Mouse (Mus musculus) v-Abl transformed pro-B cells (cell line): Measurements from ENCODE around the gene Il7r.
"Not testable (repeated sequence)": the region's sequence is repeated elsewhere in the genome, so short reads cannot be mapped to it uniquely, and the experiment has no call there.

Experiments
- in situ Hi-C, 2 experiments: fragments of 400-800 bp; cut with MboI; formaldehyde crosslinking; loops; one replicate each; pipeline ENCODE4 v1.15.1; 2025; ENCODE audit not compliant: unreplicated experiment in 2 of 2

Gene Il7r

DNA sequence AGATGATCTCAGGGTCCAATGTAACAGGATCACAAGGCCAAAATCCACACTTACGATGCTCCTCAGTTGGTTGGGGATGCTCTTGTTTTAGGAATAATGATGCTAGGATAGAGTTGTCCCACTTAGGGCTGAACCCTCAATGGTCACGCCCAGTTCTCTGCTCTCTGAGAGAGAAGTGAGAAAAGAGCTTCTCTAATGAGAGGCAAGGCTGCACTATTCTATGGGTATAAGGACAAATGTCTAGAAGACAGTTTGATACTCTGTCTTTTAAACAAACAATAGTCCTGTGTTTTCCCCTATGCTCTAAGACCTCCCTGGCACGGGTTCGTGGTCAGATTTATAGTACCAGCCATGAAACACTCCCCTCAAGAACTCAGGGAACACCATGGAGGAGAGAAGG is at the start of gene Il7r:
Gene Il7r, minus strand, starts transcription at position 101 of the 400 bp plus-strand sequence.
- in situ Hi-C loops, result loop anchor here (5.0 kb wide), 3 partner anchors 37 to 77 kb away; no protein-coding TSS in a partner anchor

DNA sequence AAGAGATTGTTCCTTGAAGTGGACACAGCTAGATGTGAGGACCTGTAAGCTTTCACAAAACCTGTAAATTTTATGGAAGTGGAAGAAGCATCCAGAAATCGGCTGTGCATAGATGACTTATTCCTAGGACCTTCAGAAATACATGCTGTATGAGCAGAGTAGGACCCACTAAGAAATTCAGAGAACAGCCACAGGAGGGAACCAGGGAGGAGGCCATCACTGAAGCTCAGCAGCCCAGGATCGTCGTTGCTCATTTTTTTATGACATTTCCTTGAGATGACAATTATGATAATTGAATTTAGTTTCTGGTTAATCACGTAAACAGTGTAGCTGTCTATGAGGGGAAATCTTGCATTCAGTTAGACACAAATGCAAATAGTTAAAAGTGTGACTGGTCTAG is 47.3 kb upstream of the Il7r start:
- in situ Hi-C loops, result no loop called here

DNA sequence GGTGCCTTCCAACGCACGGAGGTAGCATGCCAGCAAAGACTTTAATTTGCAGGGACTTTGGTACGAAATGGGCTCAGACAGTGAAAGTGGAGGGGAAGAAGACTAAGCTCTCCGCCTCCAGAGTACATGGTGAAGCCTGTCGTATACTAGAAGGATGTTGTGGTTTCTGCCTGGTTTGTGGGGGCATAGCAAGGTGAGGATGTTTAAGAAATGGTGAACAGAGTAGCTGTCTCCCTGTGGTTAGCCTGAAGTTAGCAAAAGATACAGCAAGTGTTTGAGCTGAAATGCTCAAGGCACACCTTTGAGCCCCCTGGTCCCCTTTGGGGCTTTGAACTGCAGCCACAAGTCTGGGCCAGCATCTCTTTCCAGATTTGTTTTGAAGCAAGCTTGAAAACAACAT is 44.8 kb upstream of the Il7r start:
- in situ Hi-C loops, result loop anchor here in 1 of 2 experiments (5.0 kb wide), 1 partner anchor 42 kb away; the partner anchor contains the start of gene Il7r

DNA sequence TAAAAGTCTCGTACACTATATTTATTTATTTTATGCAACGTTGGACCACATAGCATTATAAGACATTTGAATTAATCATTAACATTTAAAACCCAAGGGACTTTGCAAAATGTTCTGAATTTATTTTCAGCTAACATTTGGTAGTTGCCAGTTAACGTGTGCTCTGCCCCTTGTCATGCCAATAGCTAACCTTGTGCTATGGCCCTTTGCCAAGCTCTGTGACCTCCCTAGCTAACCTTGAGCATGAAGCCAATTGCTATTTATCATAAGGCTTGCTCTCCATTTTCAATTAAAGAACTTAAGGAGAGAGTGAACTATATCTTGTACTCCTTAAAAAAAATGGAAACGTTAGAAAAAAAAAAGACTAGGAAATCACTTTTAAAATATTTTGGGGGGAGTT is 43.4 kb upstream of the Il7r start:
- in situ Hi-C loops, result loop anchor here in 1 of 2 experiments (5.0 kb wide), 1 partner anchor 41 kb away; the partner anchor contains the start of gene Il7r

DNA sequence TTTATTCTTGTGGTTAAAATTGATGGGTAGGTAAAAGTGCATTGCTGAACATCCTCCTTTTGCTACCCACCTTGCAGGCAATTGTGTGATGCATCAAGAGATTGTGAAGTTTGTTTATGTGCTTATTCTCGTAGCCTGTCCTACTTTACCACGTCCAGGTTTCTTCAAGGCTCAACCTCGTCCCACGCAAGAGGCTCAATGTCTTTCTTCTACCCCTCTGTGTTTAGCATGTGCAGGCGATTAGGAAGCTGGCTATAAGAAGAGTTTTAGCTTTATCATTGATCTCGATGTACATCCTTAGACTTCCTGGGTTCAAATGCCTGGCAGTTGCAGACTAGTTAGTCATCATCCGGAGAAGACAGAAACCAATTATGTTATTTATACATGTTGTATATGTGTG is 42.7 kb upstream of the Il7r start:
- in situ Hi-C loops, result loop anchor here in 1 of 2 experiments (5.0 kb wide), 1 partner anchor 40 kb away; the partner anchor contains the start of gene Il7r

DNA sequence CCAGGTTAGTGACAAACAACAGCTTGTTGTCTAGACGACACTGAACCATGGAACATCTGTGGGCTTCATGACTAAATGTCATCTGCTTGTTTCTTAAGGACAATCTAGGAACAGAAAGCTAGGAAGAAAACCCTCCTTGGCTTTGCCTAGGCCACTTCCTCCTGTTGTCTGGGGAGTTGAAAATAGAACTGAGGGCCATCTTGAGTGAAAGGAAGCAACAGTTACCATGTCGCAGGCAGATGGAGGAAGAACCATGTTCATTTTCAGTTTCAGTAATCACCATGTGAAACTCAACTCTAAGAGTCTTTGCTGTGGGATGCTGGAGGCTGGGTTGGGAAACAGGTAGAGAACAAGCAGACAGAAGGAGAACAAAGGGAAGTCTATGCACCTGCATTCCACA is 41.9 kb upstream of the Il7r start:
- in situ Hi-C loops, result loop anchor here in 1 of 2 experiments (5.0 kb wide), 1 partner anchor 40 kb away; the partner anchor contains the start of gene Il7r

DNA sequence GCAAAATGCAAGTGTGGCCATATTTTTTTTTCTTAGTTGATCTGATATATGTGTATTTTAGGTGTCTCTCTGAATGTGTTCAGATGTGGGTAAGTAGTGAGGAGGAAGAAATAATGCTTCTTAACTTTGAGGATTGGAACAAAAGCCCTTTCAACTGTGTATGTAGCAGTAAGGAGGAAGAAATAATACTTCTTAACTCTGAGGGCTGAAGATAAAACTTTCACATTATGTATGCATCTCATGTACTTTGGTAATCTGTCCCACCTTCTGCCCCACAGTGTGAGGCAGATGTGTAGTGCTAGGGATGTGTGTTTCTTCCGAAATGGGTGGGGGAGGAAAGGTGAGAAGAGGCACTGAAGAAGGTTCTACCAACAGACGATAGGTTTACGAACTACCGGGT is 37.3 kb upstream of the Il7r start:
- in situ Hi-C loops, result loop anchor here in 1 of 2 experiments (5.0 kb wide), 1 partner anchor 35 kb away; the partner anchor contains the start of gene Il7r

DNA sequence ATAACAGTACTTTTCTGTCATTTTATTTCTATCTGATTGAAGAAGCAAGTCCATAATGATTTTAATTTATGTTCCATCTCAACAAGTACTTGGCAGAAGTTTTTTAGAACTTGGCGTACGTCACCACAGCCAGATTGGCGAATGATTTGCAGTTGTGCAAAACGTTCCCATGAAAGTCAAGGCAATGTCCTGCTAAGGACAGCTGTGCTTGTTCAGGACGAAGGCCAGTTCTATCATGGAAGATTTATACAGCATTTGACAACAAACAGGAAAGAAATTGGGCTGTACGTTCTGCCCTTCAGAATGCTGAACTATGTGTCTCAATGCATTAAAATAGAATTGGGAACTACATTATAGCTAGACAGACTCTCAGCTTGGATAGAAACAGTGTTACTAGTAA is 35.4 kb upstream of the Il7r start:
- in situ Hi-C loops, result loop anchor here in 1 of 2 experiments (5.0 kb wide), 1 partner anchor 33 kb away; the partner anchor contains the start of gene Il7r

DNA sequence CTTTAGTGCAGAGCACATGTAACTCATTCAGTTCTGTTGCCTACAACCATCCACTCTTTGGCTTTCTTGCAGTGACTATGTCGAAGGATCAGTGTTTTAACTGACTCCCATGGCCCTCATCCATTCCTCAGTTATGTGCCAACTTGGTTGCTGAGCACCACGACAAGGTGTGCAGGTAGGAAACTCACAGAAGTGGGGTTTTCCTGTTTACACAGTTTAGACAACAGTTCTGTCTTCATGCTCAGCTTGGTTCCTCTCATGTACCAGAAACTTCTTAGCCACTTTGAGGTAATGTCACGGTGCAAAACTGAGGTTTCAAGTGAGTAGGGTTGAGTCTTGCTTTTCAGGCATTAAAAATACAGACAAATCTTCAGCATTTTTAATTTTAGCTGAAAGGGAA is 34.2 kb upstream of the Il7r start:
- in situ Hi-C loops, result no loop called here

DNA sequence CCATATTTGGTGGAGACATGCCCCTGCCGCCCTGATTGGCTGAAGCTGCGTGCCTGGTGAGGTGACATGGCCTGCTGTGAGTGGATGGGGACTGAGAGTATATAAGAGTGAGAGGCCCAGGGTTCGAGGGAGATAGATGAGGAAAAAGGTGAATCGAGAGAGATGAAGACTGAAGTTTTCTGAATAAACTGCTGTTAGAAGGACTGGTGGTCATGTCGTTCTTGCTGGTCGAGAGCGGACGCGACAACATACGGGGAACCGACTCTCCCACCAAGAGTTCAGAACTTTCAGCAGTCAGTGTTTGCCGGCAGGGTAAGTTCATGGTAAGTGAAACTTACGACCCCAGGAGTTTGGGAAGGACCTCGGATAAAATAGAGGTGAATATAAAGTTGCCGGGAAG is 27.3 kb upstream of the Il7r start:
- in situ Hi-C loops, result not testable (repeated sequence)

DNA sequence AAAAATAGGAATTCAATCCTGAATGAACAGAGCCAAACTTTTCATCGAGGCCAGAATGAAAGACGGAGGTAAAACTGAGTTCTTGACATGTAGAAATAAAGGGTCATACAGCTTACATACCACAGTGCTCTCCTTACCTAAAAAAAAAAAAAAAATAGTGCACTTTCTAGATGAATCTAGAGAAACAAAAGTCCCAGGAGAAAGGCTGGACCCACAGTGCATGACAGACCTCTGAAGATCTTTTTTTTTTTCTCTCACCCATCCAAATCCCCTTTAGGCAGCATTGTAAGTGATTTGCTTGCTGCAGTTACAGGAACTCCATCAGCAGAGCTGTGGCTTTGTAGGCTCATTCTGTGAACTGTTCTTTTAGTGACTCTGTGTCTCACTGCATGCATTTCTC is 19.0 kb upstream of the Il7r start:
- in situ Hi-C loops, result no loop called here

DNA sequence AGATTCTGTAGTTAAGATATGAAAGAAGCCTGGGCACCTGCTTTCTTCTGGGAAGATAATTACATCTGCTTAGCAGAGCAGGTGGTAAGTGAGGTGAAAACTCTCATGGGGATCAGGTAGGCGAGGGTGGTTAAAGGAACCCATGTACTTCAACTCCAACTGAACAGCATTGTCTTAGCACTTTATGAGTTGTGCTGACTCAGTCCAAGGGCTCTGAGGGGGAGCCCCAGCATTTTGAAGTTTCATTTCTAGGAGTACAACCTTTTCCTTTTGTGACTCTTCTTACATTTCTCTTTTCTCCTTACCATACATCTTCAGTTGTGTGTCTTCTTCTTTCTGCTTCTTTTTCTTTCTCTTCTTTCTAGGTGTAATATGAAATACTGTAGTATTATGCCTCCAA is 5.2 kb upstream of the Il7r start:
- in situ Hi-C loops, result no loop called here

DNA sequence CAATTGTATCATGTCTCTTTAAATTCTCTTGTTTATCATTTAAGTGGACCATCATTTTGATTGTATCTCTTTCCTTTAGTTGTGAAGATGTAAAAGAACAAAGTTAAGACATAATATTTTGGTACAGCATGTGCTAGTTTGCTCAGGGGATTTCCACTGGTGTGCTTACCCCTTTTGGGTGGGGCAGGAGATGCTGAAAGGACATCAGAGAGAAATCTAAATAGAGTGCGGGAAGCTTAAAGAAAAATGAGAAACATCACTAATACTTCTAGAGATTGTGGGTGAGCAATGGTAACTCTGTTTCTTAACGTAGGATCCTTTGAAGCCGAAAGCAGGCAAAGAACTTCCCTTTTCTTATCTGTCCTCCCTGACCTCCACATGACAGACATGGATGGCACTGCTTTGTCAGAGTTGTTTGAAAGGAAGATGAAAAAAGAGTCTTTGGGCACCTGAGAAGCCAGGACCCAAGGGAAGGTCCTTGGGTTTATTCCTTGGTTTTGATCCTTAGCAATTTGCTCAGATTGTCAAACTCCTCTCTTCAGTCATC is 3.5 kb upstream of the Il7r start:
- in situ Hi-C loops, result loop anchor here (5.0 kb wide), 3 partner anchors 34 to 74 kb away; no protein-coding TSS in a partner anchor

DNA sequence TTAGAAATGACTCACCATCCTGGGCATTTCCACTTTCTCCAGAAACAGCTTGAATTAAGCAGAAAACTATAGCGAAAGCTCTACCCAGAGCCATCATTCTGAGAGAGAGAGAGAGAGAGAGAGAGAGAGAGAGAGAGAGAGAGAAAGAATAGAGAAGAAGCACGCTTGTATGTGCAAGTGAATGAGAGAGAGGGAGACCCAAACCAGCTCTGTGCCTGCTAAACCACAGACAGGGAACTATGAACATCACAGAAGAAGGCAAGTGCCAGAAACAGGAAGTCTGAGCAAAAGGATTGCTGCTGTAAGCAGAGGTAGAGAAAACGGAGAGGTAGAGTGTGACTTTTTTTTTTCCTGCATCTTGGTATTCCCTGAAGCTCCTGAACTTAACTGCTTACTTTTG is 330 bp downstream of the Il7r start:
- in situ Hi-C loops, result loop anchor here (5.0 to 10.0 kb wide), 7 partner anchors 37 to 218 kb away; partner anchors contain the start of gene Spef2 (in 2 of the 2)

DNA sequence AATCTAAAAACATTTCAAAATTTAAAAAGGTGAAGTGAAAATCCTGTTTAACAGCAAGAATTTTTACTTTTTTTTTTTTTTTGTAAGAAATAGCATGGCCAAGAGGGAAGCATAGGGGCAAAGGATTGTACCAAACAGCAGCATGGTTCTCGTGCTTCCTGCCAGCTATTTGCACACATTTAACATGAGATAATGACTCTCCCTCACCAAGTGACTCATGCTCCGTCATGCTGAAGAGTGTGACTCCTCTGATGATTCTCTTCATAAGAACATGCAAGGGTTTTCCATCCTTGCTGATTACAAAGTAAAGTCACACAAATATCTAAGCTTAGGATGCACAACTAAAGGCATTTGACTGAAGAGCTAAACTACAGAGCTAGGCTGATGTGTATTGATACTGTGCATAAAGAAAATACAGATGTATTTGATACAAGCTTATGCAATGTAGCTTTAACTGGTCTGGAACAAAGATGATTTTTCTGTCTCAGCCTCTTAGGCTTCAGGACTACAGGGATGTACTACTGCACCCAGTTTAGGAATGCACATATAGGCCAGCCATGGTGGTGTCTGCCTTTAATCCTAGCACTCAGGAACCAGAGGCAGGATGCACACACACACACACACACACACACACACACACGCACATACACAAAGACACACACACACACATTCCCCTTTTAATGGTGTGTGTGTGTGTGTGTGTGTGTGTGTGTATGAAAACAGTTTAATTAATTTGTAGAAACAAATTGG is 1.6 kb downstream of the Il7r start:
- in situ Hi-C loops, result loop anchor here (5.0 to 10.0 kb wide), 4 partner anchors 36 to 219 kb away; partner anchors contain the start of gene Spef2 (in 2 of the 2)

DNA sequence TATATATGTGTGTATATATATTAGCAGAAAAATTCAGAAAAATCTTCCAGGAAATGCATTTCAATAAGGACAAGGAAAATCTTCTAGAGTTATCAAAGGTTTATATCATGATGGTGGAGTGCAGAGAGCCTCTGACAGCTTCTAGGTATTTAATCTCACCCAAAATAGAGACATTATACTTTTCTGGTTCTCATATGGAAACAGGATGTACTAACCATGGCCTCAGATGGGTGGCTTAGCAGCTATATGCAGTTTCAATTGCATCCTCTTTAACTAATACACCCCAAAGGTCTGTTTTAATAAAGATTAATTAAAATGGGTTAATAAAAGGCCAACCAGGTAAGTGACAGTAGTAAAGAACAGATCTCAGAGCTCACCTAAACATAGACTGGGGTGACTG is 3.6 kb downstream of the Il7r start:
- in situ Hi-C loops, result loop anchor here (5.0 to 10.0 kb wide), 4 partner anchors 34 to 221 kb away; partner anchors contain the start of gene Spef2 (in 2 of the 2)

DNA sequence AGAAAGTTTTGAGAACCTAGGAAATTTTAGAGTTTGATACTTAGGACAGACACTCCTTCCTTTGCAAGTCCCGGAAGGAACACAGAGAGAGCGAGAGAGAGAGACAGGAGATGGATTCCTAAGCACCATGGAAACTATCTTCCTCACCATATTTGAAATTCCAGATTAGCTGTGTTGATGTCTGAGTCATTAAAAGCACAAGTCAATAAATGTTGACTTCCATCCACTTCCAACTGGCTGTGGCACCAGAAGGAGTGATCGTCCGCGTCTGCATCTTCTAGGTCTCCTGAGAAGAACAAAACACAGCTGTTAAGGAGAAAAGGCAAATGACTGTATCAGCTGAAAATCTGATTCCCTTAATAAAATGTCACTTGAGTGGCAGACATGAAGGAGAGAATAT is 5.1 kb downstream of the Il7r start:
- in situ Hi-C loops, result loop anchor here (5.0 to 10.0 kb wide), 4 partner anchors 33 to 222 kb away; partner anchors contain the start of gene Spef2 (in 2 of the 2)

DNA sequence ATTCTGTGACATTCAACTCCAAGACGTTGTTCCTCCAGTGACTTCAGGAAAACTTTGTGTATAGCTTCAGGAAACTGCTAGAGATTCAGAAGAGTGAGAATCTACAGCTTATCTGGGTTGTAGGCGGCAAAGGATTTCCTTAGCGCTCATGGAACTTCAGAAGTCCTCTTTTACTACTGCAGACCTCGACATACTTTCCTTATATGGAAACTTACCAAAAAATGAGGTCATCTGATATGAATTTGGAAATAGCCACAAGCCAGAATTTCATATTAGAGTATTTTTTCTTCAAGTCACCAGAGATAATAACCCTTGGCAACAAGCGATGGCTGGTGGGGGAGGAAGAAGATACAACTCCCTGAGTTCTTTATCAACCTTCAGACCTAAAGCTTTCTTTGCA is 6.0 kb downstream of the Il7r start:
- in situ Hi-C loops, result loop anchor here in 1 of 2 experiments (10.0 kb wide), 1 partner anchor 81 kb away; no protein-coding TSS in a partner anchor

DNA sequence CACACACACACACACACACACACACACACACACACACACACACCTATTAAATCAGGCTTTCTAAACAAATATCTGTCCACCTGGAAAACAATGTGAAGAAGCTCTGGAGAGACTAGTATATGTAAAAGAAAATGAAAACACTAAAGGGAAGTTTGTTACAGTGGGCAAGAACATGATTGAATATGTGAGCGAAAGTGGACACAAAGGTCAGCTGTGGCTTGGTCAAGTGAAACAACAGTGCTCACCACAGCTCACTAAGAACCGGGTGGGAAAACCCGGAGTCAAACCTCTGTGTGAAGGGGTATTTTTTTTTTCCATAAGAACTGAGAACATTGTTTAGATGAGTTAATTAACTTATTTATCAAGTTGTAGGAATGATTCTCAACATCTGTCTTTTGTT is 6.9 kb downstream of the Il7r start:
- in situ Hi-C loops, result loop anchor here in 1 of 2 experiments (10.0 kb wide), 1 partner anchor 82 kb away; no protein-coding TSS in a partner anchor

DNA sequence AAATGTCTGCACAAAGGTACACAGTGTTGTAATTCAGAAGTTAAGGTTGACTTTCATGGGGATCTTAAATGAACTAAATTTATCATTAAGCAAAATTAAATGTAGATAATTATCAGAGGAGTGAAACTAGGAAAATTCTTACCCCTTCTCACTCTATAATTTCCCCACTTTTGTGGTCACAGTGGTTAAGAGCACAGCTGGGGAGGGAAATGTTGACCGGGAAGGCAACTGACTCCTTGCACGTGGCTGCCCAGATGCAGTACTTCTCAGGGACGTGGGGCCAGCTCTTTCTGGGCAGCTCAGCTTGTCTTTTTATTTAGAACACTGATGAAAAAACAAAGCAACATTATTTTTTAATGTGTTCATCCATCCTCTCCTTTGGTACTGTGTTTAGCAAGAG is 37.9 kb downstream of the Il7r start:
- in situ Hi-C loops, result loop anchor here (5.0 kb wide), 4 partner anchors 35 to 370 kb away; partner anchors contain the start of gene Spef2 (in 1 of the 2)
